ENCODE assay signal across 16 mouse cellular contexts in genomic region chr3:89271760-89272159, GRCm38 (mm10). TPM values are rescaled to one million over a fixed set of nuclear protein-coding genes. Genes with fewer than 3 reads are reported as not detected.
DNase-seq lines count a peak whose midpoint lies in the region; ATAC-seq and TF ChIP-seq lines count a peak whose summit lies in the region.
"Had no signal": no experiment of that assay in that cellular context is flagged by ENCODE, and none has a peak within 500 bp of the region (broad histone marks: within the 10 kb centered on the region; RNA-seq: fewer than 3 reads in every experiment).

No protein-coding gene starts in this region.

- peak overlapping the region; percentile 1; the same call in 1 of the 2 replicates for H3K27ac ChIP-seq in gastrocnemius, adult 2 months
- H3K27ac ChIP-seq in lung, postnatal 0 days (ENCODE audit: low read length), result no peak overlapping the region
- H3K27ac ChIP-seq: left cerebral cortex, adult 2 months; liver, embryonic 15.5 days had no signal

- TF ChIP-seq CTCF in gastrocnemius, adult 2 months (IDR thresholded peaks at IDR 0.05), result no peak
- TF ChIP-seq CTCF in lung, postnatal 0 days (IDR thresholded peaks at IDR 0.05), result no peak

- WGBS in lung, postnatal 0 days, result 48% methylated on average over 6 of the region's 6 CpGs

- H3K4me1 ChIP-seq in lung, postnatal 0 days (ENCODE audit: insufficient read depth, low read depth, low read length), result peaks cover 16% of the 10 kb centered on the region; the same call in 1 of the 2 replicates

- intact Hi-C loops in gastrocnemius, adult 2 months (cut with DNase I), result no loop called here
- intact Hi-C loops in gastrocnemius, postnatal 14 days (cut with DNase I; ENCODE audit: low total_unique reads), result no loop called here
- intact Hi-C loops in left cerebral cortex, postnatal 4 days (cut with DNase I), result no loop called here
- intact Hi-C loops in left cerebral cortex, postnatal 14 days (cut with DNase I), result no loop called here
- intact Hi-C loops in left cerebral cortex, postnatal 36 days (cut with DNase I), result no loop called here

- ATAC-seq in lung, postnatal 0 days, result peak; percentile 25; the same call in 1 of the 2 replicates
- ATAC-seq: forebrain, embryonic 16.5 days; midbrain, embryonic 16.5 days had no signal

- no peak overlapping the region for H3K4me2 ChIP-seq in lung, postnatal 0 days (replicated peaks; ENCODE audit: low read depth, low read length)
- H3K4me2 ChIP-seq: liver, embryonic 15.5 days had no signal

- no peak overlapping the region for H3K9ac ChIP-seq in lung, postnatal 0 days (replicated peaks; ENCODE audit: low read depth)
- H3K9ac ChIP-seq: liver, embryonic 15.5 days had no signal

- no peak for TF ChIP-seq EP300 in lung, postnatal 0 days (IDR thresholded peaks at IDR 0.05)

- H3K4me3 ChIP-seq in gastrocnemius, adult 2 months, result peak overlapping the region; percentile 11; the same call in 1 of the 2 replicates
- no peak overlapping the region for H3K4me3 ChIP-seq in lung, postnatal 0 days (ENCODE audit: low read depth, low read length)
- H3K4me3 ChIP-seq: embryonic facial prominence, embryonic 13.5 days; heart, adult 2 months; left cerebral cortex, adult 2 months; liver, embryonic 15.5 days had no signal

- H3K9me3 ChIP-seq in lung, postnatal 0 days (ENCODE audit: low read length), result no peaks in the 10 kb centered on the region
- H3K9me3 ChIP-seq: embryonic facial prominence, embryonic 13.5 days; liver, embryonic 15.5 days had no signal

- peaks cover 29% of the 10 kb centered on the region for H3K36me3 ChIP-seq in lung, postnatal 0 days (ENCODE audit: insufficient read depth, low read length)
- H3K36me3 ChIP-seq: liver, embryonic 15.5 days had no signal

- peak; percentile 47 for DNase-seq in gastrocnemius, adult 2 months
- DNase-seq in gastrocnemius, postnatal 14 days, result no peak
- peak; percentile 47 for DNase-seq in left cerebral cortex, postnatal 4 days
- DNase-seq in left cerebral cortex, postnatal 14 days (ENCODE audit: low spot score in 2 of 2), result no peak
- peak; percentile 43 for DNase-seq in NIH3T3 (ENCODE audit: low read depth)
- peak; percentile 32 for DNase-seq in lung, postnatal 0 days (ENCODE audit: low spot score)
- no peak for DNase-seq in thymus, postnatal 0 days (ENCODE audit: low spot score)
- no peak for DNase-seq in left cerebral cortex, postnatal 36 days (ENCODE audit: low spot score in 2 of 2)
- DNase-seq: thymus, postnatal 25 days had no signal

- H3K27me3 ChIP-seq in lung, postnatal 0 days (replicated peaks; ENCODE audit: insufficient read depth, low read length), result no peaks in the 10 kb centered on the region
- H3K27me3 ChIP-seq: CH12.LX; embryonic facial prominence, embryonic 13.5 days had no signal

RNA-seq across cellular contexts. Expression of gene Slc50a1, which starts 1.4 kb away (rescaled TPM):
- 1 to 10 TPM; 8.9 to 9.7 TPM for total RNA-seq in gastrocnemius, adult 2 months (2021)
- 10 to 100 TPM; 14.2 to 14.6 TPM for total RNA-seq in gastrocnemius, postnatal 14 days (2021)
- total RNA-seq in left cerebral cortex, postnatal 4 days (2021), result 10 to 100 TPM; 17.3 to 21.3 TPM
- total RNA-seq in left cerebral cortex, postnatal 14 days (2021), result 10 to 100 TPM; 25.7 to 30.5 TPM
- polyA plus RNA-seq in lung, postnatal 0 days (2015; fragmentation: Nextera tagmentation; extraction: Ambion mirVana), result 95.7 and 96.4 TPM in 2 replicates
- polyA plus RNA-seq in thymus, postnatal 0 days (2015; fragmentation: Nextera tagmentation; extraction: Ambion mirVana), result 84.7 and 87.2 TPM in 2 replicates
- 10 to 100 TPM; 34.5 to 39.1 TPM for total RNA-seq in left cerebral cortex, postnatal 36 days (2021)

RNA-seq across cellular contexts. Expression of gene Efna1, which starts 9.2 kb away (rescaled TPM):
- total RNA-seq in gastrocnemius, adult 2 months (2021), result 10 to 100 TPM in 1 of 2 experiments, 1 to 10 TPM in 1; 7.9 to 13.1 TPM
- total RNA-seq in gastrocnemius, postnatal 14 days (2021), result 10 to 100 TPM; 20.7 to 22.1 TPM
- 1 to 10 TPM; 5.0 to 6.4 TPM for total RNA-seq in left cerebral cortex, postnatal 4 days (2021)
- total RNA-seq in left cerebral cortex, postnatal 14 days (2021), result 1 to 10 TPM; 4.0 to 5.9 TPM
- polyA plus RNA-seq in lung, postnatal 0 days (2015; fragmentation: Nextera tagmentation; extraction: Ambion mirVana), result 174 and 188 TPM in 2 replicates
- 12.4 and 13.2 TPM in 2 replicates for polyA plus RNA-seq in thymus, postnatal 0 days (2015; fragmentation: Nextera tagmentation; extraction: Ambion mirVana)
- total RNA-seq in left cerebral cortex, postnatal 36 days (2021), result 1 to 10 TPM; 4.2 to 7.4 TPM

RNA-seq across cellular contexts. Expression of gene Dpm3, which starts 12.6 kb away (rescaled TPM):
- total RNA-seq in gastrocnemius, adult 2 months (2021), result 10 to 100 TPM; 16.4 to 26.9 TPM
- 10 to 100 TPM; 32.5 to 37.3 TPM for total RNA-seq in gastrocnemius, postnatal 14 days (2021)
- total RNA-seq in left cerebral cortex, postnatal 4 days (2021), result 10 to 100 TPM; 54.0 to 59.7 TPM
- 10 to 100 TPM; 50.8 to 53.0 TPM for total RNA-seq in left cerebral cortex, postnatal 14 days (2021)
- 125 and 136 TPM in 2 replicates for polyA plus RNA-seq in lung, postnatal 0 days (2015; fragmentation: Nextera tagmentation; extraction: Ambion mirVana)
- 163 and 167 TPM in 2 replicates for polyA plus RNA-seq in thymus, postnatal 0 days (2015; fragmentation: Nextera tagmentation; extraction: Ambion mirVana)
- total RNA-seq in left cerebral cortex, postnatal 36 days (2021), result 10 to 100 TPM; 47.0 to 51.7 TPM

RNA-seq across cellular contexts. Expression of gene Trim46, which starts 25.7 kb away (rescaled TPM):
- under 1 TPM; 0.18 to 0.50 TPM for total RNA-seq in gastrocnemius, adult 2 months (2021)
- under 1 TPM; 0.16 to 0.39 TPM for total RNA-seq in gastrocnemius, postnatal 14 days (2021)
- total RNA-seq in left cerebral cortex, postnatal 4 days (2021), result 100 to 1,000 TPM; 128 to 133 TPM
- 100 to 1,000 TPM; 102 to 105 TPM for total RNA-seq in left cerebral cortex, postnatal 14 days (2021)
- 1.8 and 2.1 TPM in 2 replicates for polyA plus RNA-seq in lung, postnatal 0 days (2015; fragmentation: Nextera tagmentation; extraction: Ambion mirVana)
- 0.98 and 1.6 TPM in 2 replicates for polyA plus RNA-seq in thymus, postnatal 0 days (2015; fragmentation: Nextera tagmentation; extraction: Ambion mirVana)
- total RNA-seq in left cerebral cortex, postnatal 36 days (2021), result 10 to 100 TPM; 74.4 to 88.7 TPM

RNA-seq across cellular contexts. Expression of gene Krtcap2, which starts 26.0 kb away (rescaled TPM):
- 10 to 100 TPM; 62.9 to 79.7 TPM for total RNA-seq in gastrocnemius, adult 2 months (2021)
- total RNA-seq in gastrocnemius, postnatal 14 days (2021), result 10 to 100 TPM; 74.0 to 85.6 TPM
- 100 to 1,000 TPM in 1 of 2 experiments, 10 to 100 TPM in 1; 86.2 to 106 TPM for total RNA-seq in left cerebral cortex, postnatal 4 days (2021)
- total RNA-seq in left cerebral cortex, postnatal 14 days (2021), result 10 to 100 TPM; 74.5 to 86.3 TPM
- polyA plus RNA-seq in lung, postnatal 0 days (2015; fragmentation: Nextera tagmentation; extraction: Ambion mirVana), result 282 and 309 TPM in 2 replicates
- polyA plus RNA-seq in thymus, postnatal 0 days (2015; fragmentation: Nextera tagmentation; extraction: Ambion mirVana), result 304 and 318 TPM in 2 replicates
- total RNA-seq in left cerebral cortex, postnatal 36 days (2021), result 10 to 100 TPM; 59.7 to 64.9 TPM

Comparison
In these comparisons a context has a peak if more than half of its experiments do, and no peak if none do; other contexts are left out.
1. DNase-seq: peak in gastrocnemius, adult 2 months (single experiment), left cerebral cortex, postnatal 4 days (single experiment), NIH3T3 (single experiment) and lung, postnatal 0 days (single experiment); none in gastrocnemius, postnatal 14 days (single experiment), left cerebral cortex, postnatal 14 days (0 of 2), thymus, postnatal 0 days (single experiment) and left cerebral cortex, postnatal 36 days (0 of 2).